Mouse (Mus musculus) C2C12 (cell line): ENCODE data around the gene Ndufs3.

Source experiments
- CTCF ChIP-seq: IDR thresholded peaks from one replicate; pipeline ENCODE4 v1.5.1; 2011; ENCODE audit not compliant: control insufficient read depth, insufficient read depth, insufficient read length
- MAX ChIP-seq: IDR thresholded peaks from one replicate; pipeline ENCODE4 v1.6.1; 2011; ENCODE audit warnings: mild to moderate bottlenecking, control low read depth
- MYOD1 ChIP-seq: IDR thresholded peaks from one replicate; pipeline ENCODE4 v1.6.1; 2011; ENCODE audit warnings: low read depth; ENCODE audit not compliant: control insufficient read depth, insufficient read length
- USF1 ChIP-seq: IDR thresholded peaks from one replicate; pipeline ENCODE4 v1.6.1; 2011; ENCODE audit warnings: low read depth, mild to moderate bottlenecking, control low read depth, moderate library complexity

GRCm38 (mm10) chr2:90887627-90888026, 17.0 kb downstream of the Ndufs3 start:
- TF ChIP-seq MYOD1 (no peak), CTCF (no peak), MAX (no peak), USF1 (no peak)
